8 mouse cellular contexts compared by ENCODE assay signal in genomic region chr17:6005638-6006471, GRCm38 (mm10).
A peak's percentile ranks its signal among the peaks of the same experiment; 100 is the strongest.
DNase-seq lines count a peak whose midpoint lies in the region; ATAC-seq and TF ChIP-seq lines count a peak whose summit lies in the region.

No protein-coding gene starts in this region.

- H3K36me3 ChIP-seq in kidney, embryonic 14.5 days (ENCODE audit: control insufficient read depth, insufficient read depth, low read length), result no peaks in the 10 kb centered on the region
- peaks cover 6% of the 10 kb centered on the region; the same call in 1 of the 2 replicates for H3K36me3 ChIP-seq in limb, embryonic 15.5 days
- no peaks in the 10 kb centered on the region for H3K36me3 ChIP-seq in thymus, adult 2 months (ENCODE audit: control insufficient read depth, insufficient read depth, low read length)

- 0 out of 2 replicates have a peak, but pooled peaks have one; percentile 46 for TF ChIP-seq CTCF in thymus, adult 2 months (IDR thresholded peaks at IDR 0.05; ENCODE audit: borderline replicate concordance, control insufficient read depth, extremely low read depth, insufficient read depth, low read length, poor library complexity)

- no peak overlapping the region for H3K4me3 ChIP-seq in kidney, embryonic 14.5 days (ENCODE audit: low read length)
- H3K4me3 ChIP-seq in limb, embryonic 15.5 days, result no peak overlapping the region
- no peak overlapping the region for H3K4me3 ChIP-seq in thymus, adult 2 months (ENCODE audit: control insufficient read depth, insufficient read depth, low read length)

- peak; percentile 62 for ATAC-seq in kidney, embryonic 14.5 days (ENCODE audit: low FRiP score, low TSS enrichment)
- peak; percentile 77; the same call in 1 of the 2 replicates for ATAC-seq in limb, embryonic 15.5 days (ENCODE audit: insufficient number of reproducible peaks, low FRiP score, low TSS enrichment, low read depth)
- 0 out of 2 replicates have a peak, but pooled peaks have one; percentile 9 for ATAC-seq in monocyte, adult 5-6 weeks (replicated peaks; ENCODE audit: insufficient number of reproducible peaks, low FRiP score, low TSS enrichment, poor library complexity, severe bottlenecking)

- H3K27ac ChIP-seq in kidney, embryonic 14.5 days (ENCODE audit: low read depth, low read length), result peak overlapping the region; percentile 84
- H3K27ac ChIP-seq in limb, embryonic 15.5 days, result peak overlapping the region; percentile 89
- no peak overlapping the region for H3K27ac ChIP-seq in thymus, adult 2 months (ENCODE audit: control insufficient read depth, insufficient read depth, low read length)

- H3K9me3 ChIP-seq in kidney, embryonic 14.5 days (ENCODE audit: control insufficient read depth, low read length), result no peaks in the 10 kb centered on the region
- H3K9me3 ChIP-seq in limb, embryonic 15.5 days, result no peaks in the 10 kb centered on the region

- WGBS in kidney, embryonic 14.5 days, result 32% methylated on average over 14 of the region's 14 CpGs
- WGBS in limb, embryonic 15.5 days, result 12% methylated on average over 14 of the region's 14 CpGs
- WGBS in thymus, adult 2 months, result 16% methylated on average over 14 of the region's 14 CpGs

- no peak overlapping the region for H3K9ac ChIP-seq in kidney, embryonic 14.5 days (ENCODE audit: low read depth, low read length)
- no peak overlapping the region for H3K9ac ChIP-seq in limb, embryonic 15.5 days

- H3K4me1 ChIP-seq in kidney, embryonic 14.5 days (ENCODE audit: control insufficient read depth, insufficient read depth, low read length), result peaks cover 17% of the 10 kb centered on the region
- peaks cover 40% of the 10 kb centered on the region for H3K4me1 ChIP-seq in limb, embryonic 15.5 days
- peaks cover 48% of the 10 kb centered on the region for H3K4me1 ChIP-seq in thymus, adult 2 months (replicated peaks; ENCODE audit: control insufficient read depth, insufficient read depth, low read length)

- H3K27me3 ChIP-seq in kidney, embryonic 14.5 days (ENCODE audit: control insufficient read depth, insufficient read depth, low read length), result no peaks in the 10 kb centered on the region
- no peaks in the 10 kb centered on the region for H3K27me3 ChIP-seq in limb, embryonic 15.5 days
- H3K27me3 ChIP-seq in thymus, adult 2 months (ENCODE audit: control insufficient read depth, insufficient read depth, low read length), result no peaks in the 10 kb centered on the region

- no peak for TF ChIP-seq POLR2A in thymus, adult 2 months (IDR thresholded peaks at IDR 0.05; ENCODE audit: control insufficient read depth, extremely low read depth, insufficient read depth, low read length, poor library complexity)

- peak overlapping the region; percentile 16; the same call in 1 of the 2 replicates for H3K4me2 ChIP-seq in kidney, embryonic 14.5 days (replicated peaks; ENCODE audit: low read depth, low read length)
- peak overlapping the region; percentile 27 for H3K4me2 ChIP-seq in limb, embryonic 15.5 days

- DNase-seq in adrenal gland, adult (ENCODE audit: inconsistent age in 2 of 2, low spot score in 1 of 2), result peak; percentile 52 to 88
- DNase-seq in adrenal gland, adult 18-20 months (ENCODE audit: low spot score in 2 of 2), result no peak
- DNase-seq in embryo, embryonic 10.5 days (ENCODE audit: low spot score), result peak; percentile 49
- DNase-seq in heart, adult 18-20 months, result peak; percentile 87 to 92
- peak; percentile 57 for DNase-seq in thymus, adult 2 months

Comparison
In these comparisons a context has a peak if more than half of its experiments do, and no peak if none do; other contexts are left out.
1. DNase-seq: peak in adrenal gland, adult (2 of 2), embryo, embryonic 10.5 days (single experiment), heart, adult 18-20 months (2 of 2) and thymus, adult 2 months (single experiment); none in adrenal gland, adult 18-20 months (0 of 2).
2. ATAC-seq: peak in every context shown above with its lines; median percentile 77 in limb, embryonic 15.5 days; 62 in kidney, embryonic 14.5 days; 9 in monocyte, adult 5-6 weeks.